Mouse (Mus musculus): ENCODE data around the gene Pde4d.
"Not testable (repeated sequence)": the region's sequence is repeated elsewhere in the genome, so short reads cannot be mapped to it uniquely, and the experiment has no call there.

The Pde4d gene

GRCm38 (mm10) chr13:108692883-108693550, 243.3 kb downstream of the Pde4d start:
- DNase-seq (ENCODE audit: extremely low spot score) = no peak

DNA sequence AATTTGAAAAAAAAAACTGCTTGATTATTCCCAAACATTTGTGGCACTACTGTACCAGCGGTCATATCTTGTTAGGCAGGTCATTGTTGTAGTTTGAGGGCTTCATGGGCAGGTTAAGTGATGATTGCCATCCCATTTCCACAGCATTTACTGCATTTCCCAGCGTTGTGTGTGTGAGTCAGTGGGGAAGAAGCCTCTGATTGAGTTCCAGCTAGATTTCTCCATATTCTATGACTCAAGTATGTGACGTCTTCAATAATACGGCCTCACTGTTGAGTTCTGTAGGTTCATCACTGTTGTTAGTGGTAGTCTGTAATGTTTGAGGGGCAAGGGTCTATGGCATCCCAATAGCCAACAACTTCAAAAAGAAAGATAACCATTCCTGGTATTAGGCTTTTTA, 255.7 kb downstream of the Pde4d start:
- no peak for DNase-seq (ENCODE audit: extremely low spot score)

- DNase-seq (ENCODE audit: extremely low spot score) = no peak
These were observed 264.3 kb downstream of the Pde4d start for GRCm38 (mm10) chr13:108714032-108714431.

DNA sequence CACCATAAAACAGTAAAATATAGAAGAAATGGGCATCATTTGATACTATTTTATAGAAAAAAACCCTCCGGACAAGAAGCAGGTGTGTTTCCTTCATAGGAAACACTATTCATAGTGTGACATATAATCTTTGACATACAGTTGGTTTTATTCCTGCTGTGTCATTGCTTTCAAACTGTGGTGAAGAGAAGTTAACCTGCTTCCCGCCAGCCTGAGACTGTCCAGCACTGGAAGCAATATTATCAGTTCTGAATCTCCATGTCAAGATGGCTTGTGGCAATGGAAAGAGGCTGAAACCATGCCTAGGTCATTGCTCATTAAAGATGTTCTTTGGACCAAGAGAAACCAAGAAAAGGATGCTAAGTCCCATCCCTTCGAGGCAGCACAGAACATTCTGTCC, 265.3 kb downstream of the Pde4d start:
- no peak for DNase-seq (ENCODE audit: extremely low spot score)

DNA sequence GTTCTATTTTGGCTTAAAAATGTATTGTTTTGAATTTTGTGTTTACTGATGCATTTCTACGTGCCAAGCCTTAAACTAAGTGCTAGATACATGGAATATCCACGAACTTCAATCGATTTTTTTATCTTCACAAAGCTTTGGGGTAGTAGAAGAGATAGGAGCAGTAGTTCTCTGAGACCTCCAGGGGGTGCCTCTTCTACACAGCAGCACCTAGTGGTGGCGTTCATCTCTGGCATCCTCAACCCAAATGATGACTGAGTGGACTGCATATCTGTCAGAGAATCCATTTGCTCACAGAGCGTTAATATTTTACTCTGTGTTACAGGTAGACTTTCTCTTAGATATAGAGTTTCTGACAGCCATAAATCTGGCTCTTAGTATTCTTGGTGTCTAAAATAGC, 272.5 kb downstream of the Pde4d start:
- DNase-seq (ENCODE audit: extremely low spot score) = no peak

GRCm38 (mm10) chr13:108734356-108734755, 284.6 kb downstream of the Pde4d start:
- not testable (repeated sequence) for DNase-seq (ENCODE audit: extremely low spot score)

DNA sequence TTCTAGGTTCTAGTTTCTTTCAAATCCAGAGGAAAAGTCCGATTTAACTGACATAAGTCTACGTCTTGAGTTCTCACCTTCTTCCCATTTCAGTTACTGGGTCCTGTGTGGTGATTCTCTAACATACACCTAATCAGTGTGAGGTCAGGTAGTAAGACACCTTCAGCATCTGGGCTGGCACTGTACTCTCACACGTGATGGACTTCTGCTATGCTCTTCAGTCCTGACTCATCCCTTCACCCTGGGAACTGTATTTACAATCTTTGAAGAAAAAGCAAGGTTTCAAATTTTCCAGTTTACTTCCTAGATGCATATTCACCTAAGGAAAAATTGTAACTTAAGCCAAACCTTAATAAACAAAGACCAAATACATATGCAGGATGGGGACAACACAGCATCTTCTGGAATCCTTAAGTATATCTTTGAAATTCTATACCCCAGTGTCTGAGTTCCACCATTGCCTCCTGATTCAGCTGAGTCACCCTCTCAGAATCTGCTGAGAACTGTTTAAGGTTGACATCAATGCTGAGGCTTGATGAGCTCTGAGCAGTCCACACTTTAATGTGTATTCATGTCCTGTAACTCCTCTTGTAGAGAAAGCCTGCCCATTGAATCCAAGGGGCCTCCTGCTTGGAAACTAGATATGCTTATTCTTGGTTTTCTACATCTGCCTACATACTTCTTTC, 301.6 kb downstream of the Pde4d start:
- no peak for DNase-seq (ENCODE audit: extremely low spot score)

DNA sequence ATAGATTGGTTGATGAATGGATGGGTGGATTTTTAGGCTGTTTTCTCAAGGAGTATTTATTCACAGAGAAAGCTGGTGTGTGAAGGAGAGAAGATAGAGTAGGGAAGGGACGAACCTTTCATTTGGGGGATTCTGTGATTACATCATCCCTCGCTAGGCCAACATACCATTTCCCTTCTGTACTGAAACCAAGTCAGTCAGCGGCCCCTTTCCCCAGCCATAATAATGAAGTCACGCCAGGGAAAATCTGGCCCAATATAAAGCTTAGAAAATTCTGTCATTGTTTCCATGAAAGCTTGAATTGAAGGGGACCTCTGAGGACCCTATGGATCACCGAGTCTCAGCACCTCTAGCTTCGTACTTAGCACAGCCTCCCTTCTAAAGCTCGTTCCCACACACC, 307.7 kb downstream of the Pde4d start:
- DNase-seq (ENCODE audit: extremely low spot score) = no peak

DNA sequence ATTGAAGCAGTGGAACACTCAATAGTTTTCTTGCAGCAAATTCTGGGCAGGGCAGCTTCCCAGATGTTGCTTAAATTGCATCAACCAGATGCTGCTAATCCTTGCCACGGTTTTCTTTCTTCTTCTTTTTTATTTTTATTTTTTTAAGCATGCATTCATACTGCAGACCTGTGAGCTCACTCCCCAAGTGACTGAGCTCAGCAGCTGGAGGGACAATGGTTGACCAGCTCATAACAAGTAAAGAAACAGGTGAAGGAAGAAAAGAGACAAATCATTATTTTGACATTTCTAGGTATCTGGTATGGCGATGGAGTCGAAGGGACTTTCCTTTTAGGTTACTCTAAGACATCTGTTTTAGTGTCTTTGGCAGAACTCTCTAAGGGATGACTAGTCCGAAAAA, 308.6 kb downstream of the Pde4d start:
- DNase-seq (ENCODE audit: extremely low spot score) = no peak

- no peak for DNase-seq (ENCODE audit: extremely low spot score)
These were observed 309.4 kb downstream of the Pde4d start for GRCm38 (mm10) chr13:108759140-108759539.

GRCm38 (mm10) chr13:108763295-108763694, 313.5 kb downstream of the Pde4d start:
- DNase-seq (ENCODE audit: extremely low spot score) = no peak

- no peak for DNase-seq (ENCODE audit: extremely low spot score)
These were observed 316.4 kb downstream of the Pde4d start for GRCm38 (mm10) chr13:108766020-108766727.

DNA sequence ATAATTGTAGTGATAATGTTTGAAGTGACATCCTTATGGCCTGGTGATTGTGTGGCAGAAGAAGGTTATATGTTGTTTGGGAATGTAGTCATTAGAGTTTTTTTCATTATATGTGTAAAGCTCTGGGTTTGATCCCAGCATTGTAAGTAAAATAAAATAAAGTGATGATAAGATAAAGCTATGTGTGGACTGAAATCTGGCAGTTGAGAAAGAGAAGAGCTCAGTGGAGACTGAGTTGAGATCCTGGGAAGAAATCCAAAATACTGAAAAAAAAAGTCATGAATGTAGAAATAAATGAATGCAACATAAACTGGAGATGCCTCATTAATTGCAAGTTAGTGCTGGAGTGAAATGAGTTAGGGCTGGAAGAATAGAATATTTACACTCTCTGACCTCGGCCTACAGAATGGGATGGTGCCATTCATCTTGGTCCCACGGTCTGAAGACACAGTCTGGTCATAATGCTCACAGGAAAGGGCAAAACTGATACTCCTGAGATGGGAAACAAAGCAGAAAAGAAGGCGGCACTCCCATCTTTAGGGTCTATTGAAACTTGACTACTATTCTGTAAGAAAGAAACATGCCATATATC, 319.8 kb downstream of the Pde4d start:
- DNase-seq (ENCODE audit: extremely low spot score) = no peak

DNA sequence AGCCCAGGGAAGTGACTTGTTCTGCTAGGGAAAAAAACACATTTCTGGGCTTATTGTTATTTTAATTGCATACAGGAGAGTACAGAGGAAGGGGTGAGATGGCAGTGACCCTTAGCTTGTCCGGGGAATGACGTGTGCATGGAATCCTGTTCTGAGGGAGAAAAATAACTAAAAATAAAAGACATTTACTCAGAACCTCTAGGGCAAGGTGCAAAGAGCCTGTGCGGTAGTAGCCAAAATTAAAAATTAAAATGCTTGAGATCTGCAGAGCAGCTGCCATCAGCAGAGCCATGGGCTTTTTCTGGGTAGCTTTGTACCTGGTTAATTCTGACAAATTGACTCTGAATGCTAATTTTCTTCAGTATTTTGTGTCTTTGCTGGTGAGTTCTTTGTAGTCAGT, 322.6 kb downstream of the Pde4d start:
- DNase-seq (ENCODE audit: extremely low spot score) = no peak

DNA sequence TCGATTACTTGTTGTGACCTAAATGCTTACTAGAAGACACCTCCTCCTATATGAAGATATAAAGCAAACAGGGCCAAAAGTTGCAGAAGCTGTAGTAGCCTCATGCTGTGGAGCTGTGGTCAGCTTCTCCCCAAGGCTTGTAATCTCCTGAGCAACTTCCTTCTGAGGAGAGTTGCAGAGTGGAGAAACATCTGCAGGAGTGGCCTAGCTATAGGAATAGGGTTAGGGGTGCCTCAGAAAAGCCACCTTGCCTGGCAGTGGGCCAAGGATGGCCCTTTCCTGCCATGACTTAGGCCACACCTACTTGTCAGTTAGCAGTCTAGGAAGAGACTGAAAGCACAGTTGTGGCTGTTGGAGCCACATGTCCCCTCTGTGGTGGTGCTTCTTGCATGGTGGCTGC, 325.2 kb downstream of the Pde4d start:
- DNase-seq (ENCODE audit: extremely low spot score) = no peak

- no peak for DNase-seq (ENCODE audit: extremely low spot score)
These were observed 326.1 kb downstream of the Pde4d start for GRCm38 (mm10) chr13:108775882-108776281.

- DNase-seq (ENCODE audit: extremely low spot score) = not testable (repeated sequence)
These were observed 347.9 kb downstream of the Pde4d start for GRCm38 (mm10) chr13:108797620-108798019.

DNA sequence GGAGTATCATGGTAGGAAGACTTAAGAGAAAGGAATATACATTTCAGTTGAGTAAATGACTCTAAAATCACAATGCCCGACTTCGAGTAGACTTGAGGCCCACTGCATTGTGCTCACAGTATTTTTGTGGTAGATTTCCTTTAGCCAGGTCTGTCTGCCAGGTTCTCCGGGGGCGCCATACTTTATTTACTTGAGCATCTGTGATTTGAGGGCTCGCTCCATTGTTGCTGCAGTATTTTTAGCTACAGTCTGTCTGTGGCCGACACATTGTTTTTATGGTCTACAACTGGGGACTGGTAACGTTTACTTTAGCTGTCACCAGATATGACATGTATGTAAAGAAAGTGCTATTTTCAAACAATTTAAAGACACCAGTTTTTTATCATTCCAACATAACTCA, 359.4 kb downstream of the Pde4d start:
- DNase-seq (ENCODE audit: extremely low spot score) = no peak

- peak; percentile 8 for DNase-seq (ENCODE audit: extremely low spot score)
These were observed 363.2 kb downstream of the Pde4d start for GRCm38 (mm10) chr13:108812956-108813355.

DNA sequence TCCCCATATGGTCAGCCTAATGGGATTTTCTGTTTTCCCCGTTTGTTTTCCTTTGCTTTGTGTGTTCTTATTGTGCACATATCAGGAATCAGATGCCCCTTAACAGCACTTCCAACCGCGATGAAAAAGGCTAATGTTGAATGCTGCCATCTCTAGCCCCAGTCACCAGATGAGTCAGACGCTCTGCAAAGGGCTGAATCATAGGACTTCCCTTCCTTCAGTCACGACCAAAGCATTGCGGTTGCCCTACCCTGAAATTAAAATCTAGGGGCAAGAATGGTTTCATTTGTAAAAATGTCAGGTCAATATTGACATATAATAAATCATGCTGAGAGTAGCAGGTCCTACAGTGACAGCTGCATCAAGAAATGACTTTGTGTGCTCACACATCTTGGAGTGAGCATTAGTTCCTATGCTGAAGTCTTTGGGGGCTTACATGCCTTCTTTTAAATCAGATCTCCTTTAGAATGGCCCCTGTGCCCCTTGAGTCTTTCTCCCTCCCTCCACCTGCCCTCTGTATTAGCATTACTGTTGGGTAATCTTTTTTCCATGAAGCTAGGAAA, 370.2 kb downstream of the Pde4d start:
- no peak for DNase-seq (ENCODE audit: extremely low spot score)

- DNase-seq (ENCODE audit: extremely low spot score) = no peak
These were observed 370.7 kb downstream of the Pde4d start for GRCm38 (mm10) chr13:108820487-108820886.

DNA sequence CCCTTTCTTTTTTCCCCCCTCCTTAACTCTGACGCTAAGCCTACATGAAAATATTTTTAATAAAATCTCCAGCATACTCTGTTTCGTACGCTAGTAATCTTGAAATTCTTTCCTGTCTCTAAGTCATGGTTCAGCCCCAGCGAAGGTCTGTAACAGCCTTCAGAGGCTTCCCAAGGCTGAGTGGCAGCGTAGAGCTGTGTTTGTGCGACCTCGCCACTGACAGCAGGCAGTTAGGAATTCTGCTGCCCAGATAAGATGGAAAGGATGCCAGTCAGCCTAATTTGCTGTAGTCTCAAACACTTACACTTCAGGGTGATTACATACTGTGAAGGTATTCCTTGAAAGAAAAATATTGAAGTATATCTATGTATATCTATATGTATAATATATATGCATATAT, 371.5 kb downstream of the Pde4d start:
- no peak for DNase-seq (ENCODE audit: extremely low spot score)

Measured in embryo, embryonic 9.5 days (tissue).